Mouse (Mus musculus) cortical plate, adult 2 months (tissue): ENCODE data around the gene Adgrl1.

ENCODE experiments used
- CTCF ChIP-seq: fragments of 200-500 bp; IDR thresholded peaks from 2 replicates; pipeline ENCODE4 v1.5.1; 2011; ENCODE audit warnings: mild to moderate bottlenecking, control low read depth, low read length; ENCODE audit not compliant: insufficient read depth; ENCODE audit errors: extremely low read depth
- POLR2A ChIP-seq: fragments of 200-500 bp; IDR thresholded peaks from 2 replicates; pipeline ENCODE4 v1.6.1; 2011; ENCODE audit warnings: mild to moderate bottlenecking, low read length, control low read depth; ENCODE audit not compliant: insufficient read depth; ENCODE audit errors: extremely low read depth

GRCm38 (mm10) chr8:83980845-83981244 is 80.9 kb downstream of the Adgrl1 start:
- TF ChIP-seq POLR2A (no peak), CTCF (no peak)
